Mouse (Mus musculus) liver, embryonic 13.5 days (tissue): ENCODE measurements around the gene A630095N17Rik. TPM values are rescaled to one million over a fixed set of nuclear protein-coding genes. Genes with fewer than 3 reads are reported as not detected.

Experiments used
- ATAC-seq: fragments of 200-750 bp; cut with Nextera tagmentation; 2 replicates; pipeline ENCODE4 v1.8.0; 2017; ENCODE audit warnings: low read depth, mild to moderate bottlenecking, moderate number of reproducible peaks, moderate library complexity
- DNase-seq: peaks from one replicate; pipeline ENCODE4 v3.0.0; 2022
- H3K27ac ChIP-seq: fragments of 300-500 bp; sonication (generic); 2 replicates; pipeline ENCODE4 v1.5.1; 2015; ENCODE audit warnings: moderate library complexity, mild to moderate bottlenecking, inconsistent platforms
- H3K27me3 ChIP-seq: fragments of 300-500 bp; sonication (generic); 2 replicates; pipeline ENCODE4 v1.6.1; 2015; ENCODE audit warnings: mild to moderate bottlenecking, inconsistent platforms
- H3K36me3 ChIP-seq: fragments of 300-500 bp; sonication (generic); 2 replicates; pipeline ENCODE4 v1.6.1; 2015; ENCODE audit warnings: mild to moderate bottlenecking, inconsistent platforms
- H3K4me1 ChIP-seq: fragments of 300-500 bp; sonication (generic); replicated peaks from 2 replicates; pipeline ENCODE4 v1.6.1; 2015; ENCODE audit warnings: inconsistent platforms
- H3K4me2 ChIP-seq: fragments of 300-500 bp; sonication (generic); 2 replicates; pipeline ENCODE4 v1.6.1; 2015; ENCODE audit warnings: inconsistent platforms, mild to moderate bottlenecking, moderate library complexity
- H3K4me3 ChIP-seq: fragments of 300-500 bp; sonication (generic); replicated peaks from 2 replicates; pipeline ENCODE4 v1.5.1; 2015; ENCODE audit warnings: mild to moderate bottlenecking, inconsistent platforms
- H3K9ac ChIP-seq: fragments of 300-500 bp; sonication (generic); 2 replicates; pipeline ENCODE4 v1.6.1; 2015; ENCODE audit warnings: mild to moderate bottlenecking, inconsistent platforms
- H3K9me3 ChIP-seq: fragments of 300-500 bp; sonication (generic); replicated peaks from 2 replicates; pipeline ENCODE4 v1.6.1; 2016; ENCODE audit warnings: inconsistent platforms
- WGBS: fragments of 180-500 bp; shearing (Covaris S2); methylation state at CpG from one replicate; pipeline ENCODE4 v1.1.7; 2015; ENCODE audit not compliant: insufficient replicate concordance; 5-methylcytosine and 5-hydroxymethylcytosine counted together
- polyA plus RNA-seq: library from polyadenylated mRNA; unstranded; fragments of >200 nt; fragmentation: Nextera tagmentation; extraction: Ambion mirVana; gene quantifications from 2 replicates; pipeline ENCODE4 v1.2.1, GENCODE M21; 2015

The A630095N17Rik gene
- polyA plus RNA-seq, 1 experiment from 2014 or later, result not detected

- Histone ChIP-seq H3K27ac (no peak overlapping the region), H3K9ac (no peak overlapping the region), H3K9me3 (no peaks in the 10 kb centered on the region), H3K36me3 (no peaks in the 10 kb centered on the region), H3K4me1 (peaks cover 33% of the 10 kb centered on the region), H3K4me3 (no peak overlapping the region), H3K27me3 (peaks cover 9% of the 10 kb centered on the region), H3K4me2 (no peak overlapping the region)
- ATAC-seq (no peak), DNase-seq (no peak)
- 70% methylated on average over 16 of the region's 16 CpGs for WGBS
Observed at GRCm38 (mm10) chr1:75253029-75253428, 21.1 kb upstream of the A630095N17Rik start.

GRCm38 (mm10) chr1:75252308-75252707, 20.4 kb upstream of the A630095N17Rik start:
- ATAC-seq, result no peak
- H3K27me3 ChIP-seq, result peaks cover 9% of the 10 kb centered on the region
- peaks cover 38% of the 10 kb centered on the region for H3K4me1 ChIP-seq

GRCm38 (mm10) chr1:75251112-75251970, 19.4 kb upstream of the A630095N17Rik start:
- H3K4me2 ChIP-seq, result peak overlapping the region; percentile 52
- WGBS, result 7% methylated on average over 21 of the region's 22 CpGs
- DNase-seq, result peak; percentile 76
- H3K36me3 ChIP-seq, result no peaks in the 10 kb centered on the region
- peak overlapping the region; percentile 12; the same call in 1 of the 2 replicates for H3K4me3 ChIP-seq
- peak overlapping the region; percentile 58 for H3K27ac ChIP-seq
- ATAC-seq, result peak; percentile 55
- H3K9ac ChIP-seq, result peak overlapping the region; percentile 47
- H3K27me3 ChIP-seq, result peaks cover 4% of the 10 kb centered on the region
- peaks cover 38% of the 10 kb centered on the region for H3K4me1 ChIP-seq
- no peaks in the 10 kb centered on the region for H3K9me3 ChIP-seq

More at GRCm38 (mm10) chr1:75252308-75252707, 20.4 kb upstream of the A630095N17Rik start:
- no peak overlapping the region for H3K4me3 ChIP-seq
- H3K9ac ChIP-seq, result no peak overlapping the region
- H3K4me2 ChIP-seq, result no peak overlapping the region
- WGBS, result 67% methylated on average over 13 of the region's 13 CpGs
- H3K27ac ChIP-seq, result no peak overlapping the region
- DNase-seq, result no peak
- H3K36me3 ChIP-seq, result no peaks in the 10 kb centered on the region
- H3K9me3 ChIP-seq, result no peaks in the 10 kb centered on the region

- DNase-seq, result no peak
- Histone ChIP-seq H3K27ac (peak overlapping the region; percentile 30; the same call in 1 of the 2 replicates), H3K4me2 (no peak overlapping the region), H3K9me3 (no peaks in the 10 kb centered on the region), H3K4me3 (no peak overlapping the region), H3K4me1 (peaks cover 38% of the 10 kb centered on the region), H3K27me3 (peaks cover 4% of the 10 kb centered on the region), H3K36me3 (no peaks in the 10 kb centered on the region), H3K9ac (no peak overlapping the region)
- no peak for ATAC-seq
- 80% methylated on average over 3 of the region's 3 CpGs for WGBS
Observed at GRCm38 (mm10) chr1:75250498-75250897, 18.6 kb upstream of the A630095N17Rik start.

GRCm38 (mm10) chr1:75248041-75248772, 16.3 kb upstream of the A630095N17Rik start:
- Histone ChIP-seq H3K9me3 (no peaks in the 10 kb centered on the region), H3K4me1 (peaks cover 38% of the 10 kb centered on the region), H3K9ac (0 out of 2 replicates have a peak overlapping the region, but pooled peaks have one; percentile 22), H3K4me3 (no peak overlapping the region), H3K36me3 (peaks cover 7% of the 10 kb centered on the region), H3K4me2 (no peak overlapping the region), H3K27ac (peak overlapping the region; percentile 66; the same call in 1 of the 2 replicates), H3K27me3 (peaks cover 4% of the 10 kb centered on the region)
- WGBS, result 56% methylated on average over 9 of the region's 9 CpGs
- DNase-seq, result no peak
- no peak for ATAC-seq

- H3K4me3 ChIP-seq, result no peak overlapping the region
- DNase-seq (no peak), ATAC-seq (no peak)
- H3K27ac ChIP-seq, result no peak overlapping the region; the same call in 1 of the 2 replicates
- H3K27me3 ChIP-seq, result peaks cover 3% of the 10 kb centered on the region
- 76% methylated on average over 16 of the region's 16 CpGs for whole genome bisulfite sequencing
- no peak overlapping the region for H3K9ac ChIP-seq
- H3K36me3 ChIP-seq, result peaks cover 12% of the 10 kb centered on the region
- no peaks in the 10 kb centered on the region for H3K9me3 ChIP-seq
- H3K4me2 ChIP-seq, result no peak overlapping the region
- peaks cover 37% of the 10 kb centered on the region for H3K4me1 ChIP-seq
Observed at GRCm38 (mm10) chr1:75247071-75247930, 15.4 kb upstream of the A630095N17Rik start.

GRCm38 (mm10) chr1:75244836-75245235, 12.9 kb upstream of the A630095N17Rik start:
- DNase-seq (no peak), ATAC-seq (peak; percentile 43)
- Histone ChIP-seq H3K36me3 (peaks cover 27% of the 10 kb centered on the region), H3K9me3 (no peaks in the 10 kb centered on the region), H3K27me3 (no peaks in the 10 kb centered on the region), H3K9ac (no peak overlapping the region), H3K27ac (0 out of 2 replicates have a peak overlapping the region, but pooled peaks have one; percentile 5), H3K4me3 (no peak overlapping the region), H3K4me1 (peaks cover 17% of the 10 kb centered on the region), H3K4me2 (no peak overlapping the region)
- WGBS, result 21% methylated on average over 4 of the region's 4 CpGs

- WGBS, result 90% methylated on average over 12 of the region's 12 CpGs
- DNase-seq (no peak), ATAC-seq (peak; percentile 19)
- Histone ChIP-seq H3K4me2 (no peak overlapping the region), H3K4me3 (no peak overlapping the region), H3K9me3 (no peaks in the 10 kb centered on the region), H3K27ac (peak overlapping the region; percentile 5; the same call in 1 of the 2 replicates), H3K9ac (no peak overlapping the region), H3K27me3 (no peaks in the 10 kb centered on the region), H3K4me1 (peaks cover 18% of the 10 kb centered on the region), H3K36me3 (peaks cover 32% of the 10 kb centered on the region)
Observed at GRCm38 (mm10) chr1:75244175-75244826, 12.4 kb upstream of the A630095N17Rik start.

- ATAC-seq (no peak), DNase-seq (no peak)
- WGBS, result 85% methylated on average over 14 of the region's 14 CpGs
- Histone ChIP-seq H3K27me3 (no peaks in the 10 kb centered on the region), H3K9me3 (no peaks in the 10 kb centered on the region), H3K4me2 (no peak overlapping the region), H3K4me3 (no peak overlapping the region), H3K36me3 (peaks cover 34% of the 10 kb centered on the region), H3K9ac (no peak overlapping the region), H3K27ac (no peak overlapping the region), H3K4me1 (peaks cover 17% of the 10 kb centered on the region)
Observed at GRCm38 (mm10) chr1:75243411-75243810, 11.5 kb upstream of the A630095N17Rik start.

- Histone ChIP-seq H3K4me1 (peaks cover 43% of the 10 kb centered on the region), H3K27me3 (no peaks in the 10 kb centered on the region), H3K9me3 (no peaks in the 10 kb centered on the region), H3K27ac (no peak overlapping the region), H3K36me3 (peaks cover 34% of the 10 kb centered on the region), H3K4me2 (no peak overlapping the region), H3K4me3 (no peak overlapping the region), H3K9ac (no peak overlapping the region)
- 91% methylated on average over 10 of the region's 10 CpGs for WGBS
- DNase-seq, result no peak
- no peak for ATAC-seq
Observed at GRCm38 (mm10) chr1:75239591-75239990, 7.7 kb upstream of the A630095N17Rik start.
